Mouse (Mus musculus): ENCODE results near the gene Hspd1.

Gene Hspd1

GRCm38 (mm10) chr1:55031026-55031779, 56.8 kb downstream of the Hspd1 start:
- Histone ChIP-seq H3K27me3 (ENCODE audit: control insufficient read depth, insufficient read depth, low read length, poor library complexity, severe bottlenecking) (no peaks in the 10 kb centered on the region), H3K36me3 (ENCODE audit: control insufficient read depth, insufficient read depth, low read length, poor library complexity, severe bottlenecking) (no peaks in the 10 kb centered on the region)
- no peak for DNase-seq (ENCODE audit: low read depth, low spot score)

GRCm38 (mm10) chr1:55029446-55029845, 58.6 kb downstream of the Hspd1 start:
- H3K36me3 ChIP-seq (ENCODE audit: control insufficient read depth, insufficient read depth, low read length, poor library complexity, severe bottlenecking) = no peaks in the 10 kb centered on the region
- no peaks in the 10 kb centered on the region for H3K27me3 ChIP-seq (ENCODE audit: control insufficient read depth, insufficient read depth, low read length, poor library complexity, severe bottlenecking)
- no peak for DNase-seq (ENCODE audit: low read depth, low spot score)

- H3K27me3 ChIP-seq (ENCODE audit: control insufficient read depth, insufficient read depth, low read length, poor library complexity, severe bottlenecking) = no peaks in the 10 kb centered on the region
- DNase-seq (ENCODE audit: low read depth, low spot score) = peak; percentile 84
- H3K36me3 ChIP-seq (ENCODE audit: control insufficient read depth, insufficient read depth, low read length, poor library complexity, severe bottlenecking) = no peaks in the 10 kb centered on the region
Measured at GRCm38 (mm10) chr1:55028512-55029249, 59.4 kb downstream of the Hspd1 start.

GRCm38 (mm10) chr1:55027966-55028365, 60.1 kb downstream of the Hspd1 start:
- DNase-seq (ENCODE audit: low read depth, low spot score) = no peak
- no peaks in the 10 kb centered on the region for H3K36me3 ChIP-seq (ENCODE audit: control insufficient read depth, insufficient read depth, low read length, poor library complexity, severe bottlenecking)
- no peaks in the 10 kb centered on the region for H3K27me3 ChIP-seq (ENCODE audit: control insufficient read depth, insufficient read depth, low read length, poor library complexity, severe bottlenecking)

Measured in splenic B cell, adult 2 months (primary cell).